Mouse (Mus musculus) erythroblast, embryonic 14.5 days (primary cell): ENCODE results near the gene Syt12.

Experiments
- GATA1 ChIP-seq: IDR thresholded peaks from 2 replicates; pipeline ENCODE4 v1.6.1; 2012; ENCODE audit warnings: low read length, inconsistent platforms, mixed read lengths
- TAL1 ChIP-seq: IDR thresholded peaks from 3 replicates; pipeline ENCODE4 v1.6.1; 2012; ENCODE audit warnings: low read length, inconsistent platforms, mixed read lengths

- TF ChIP-seq GATA1: no peak
- TF ChIP-seq TAL1: no peak
Measured at GRCm38 (mm10) chr19:4414631-4415030, 62.6 kb downstream of the Syt12 start.
